Mouse (Mus musculus) E14TG2a.4 (cell line): ENCODE results near the gene Calhm3.

Experiments used
- CTCF ChIP-seq: conservative IDR thresholded peaks from 2 replicates; pipeline ENCODE4 v1.5.1; 2014; ENCODE audit warnings: low read length
- NANOG ChIP-seq: IDR thresholded peaks from 2 replicates; pipeline ENCODE4 v1.6.1; 2014; ENCODE audit warnings: borderline replicate concordance, low read length, mixed read lengths
- POU5F1 ChIP-seq: IDR thresholded peaks from 2 replicates; pipeline ENCODE4 v1.6.1; 2014; ENCODE audit warnings: low read length, borderline replicate concordance

GRCm38 (mm10) chr19:47192158-47192557 lies 34.6 kb upstream of the Calhm3 start:
- TF ChIP-seq CTCF (no peak), NANOG (no peak), POU5F1 (no peak)
